Mouse (Mus musculus) retina, embryonic 14.5 days (tissue): ENCODE data around the gene Gan.

ENCODE experiments used
- DNase-seq: peaks from one replicate; pipeline ENCODE4 v3.0.0-alpha.2; 2015; ENCODE audit warnings: low spot score

Gene Gan

GRCm38 (mm10) chr8:117254496-117254895 lies 96.6 kb downstream of the Gan start:
- no peak for DNase-seq

- DNase-seq: peak; percentile 90
These were observed 98.5 kb downstream of the Gan start for GRCm38 (mm10) chr8:117256292-117256938.

DNA sequence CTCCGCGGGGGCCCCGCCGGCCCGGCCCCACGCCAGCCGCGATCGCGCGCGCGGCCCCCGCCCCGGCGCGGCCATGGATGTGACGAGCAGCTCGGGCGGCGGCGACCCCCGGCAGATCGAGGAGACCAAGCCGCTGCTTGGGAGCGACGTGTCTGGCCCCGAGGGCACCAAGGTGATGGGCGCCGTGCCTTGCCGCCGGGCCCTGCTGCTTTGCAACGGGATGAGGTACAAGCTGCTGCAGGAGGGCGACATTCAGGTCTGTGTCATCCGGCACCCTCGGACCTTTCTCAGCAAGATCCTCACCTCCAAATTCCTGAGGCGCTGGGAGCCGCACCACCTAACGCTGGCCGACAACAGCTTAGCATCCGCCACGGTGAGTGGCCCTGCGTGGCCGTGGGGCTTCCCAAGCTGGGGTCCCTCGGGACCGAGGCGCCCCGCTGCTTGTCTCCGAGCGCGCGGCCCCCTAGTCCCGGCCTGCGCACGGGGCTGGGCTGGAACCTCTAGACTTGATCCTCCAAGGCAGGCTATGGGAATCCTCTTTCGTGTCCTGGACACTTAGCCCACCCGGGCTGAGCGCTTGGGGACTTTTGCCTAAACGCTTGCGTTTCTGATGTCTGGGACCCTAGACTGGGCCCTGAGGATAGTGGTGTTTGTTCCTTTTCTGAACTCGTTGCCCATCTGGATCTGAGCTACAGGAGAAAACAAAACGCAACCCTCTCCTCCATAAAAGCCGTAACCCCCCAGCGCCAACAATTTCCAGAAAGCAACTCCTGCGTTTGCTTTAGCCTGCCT lies 99.3 kb downstream of the Gan start, which contains the start of gene Cmip:
TSS of gene Cmip (plus strand) at position 36 of the 792 bp plus-strand sequence.
- peak; percentile 54 for DNase-seq

GRCm38 (mm10) chr8:117257821-117258575 lies 100.1 kb downstream of the Gan start:
- DNase-seq: peak; percentile 63

DNA sequence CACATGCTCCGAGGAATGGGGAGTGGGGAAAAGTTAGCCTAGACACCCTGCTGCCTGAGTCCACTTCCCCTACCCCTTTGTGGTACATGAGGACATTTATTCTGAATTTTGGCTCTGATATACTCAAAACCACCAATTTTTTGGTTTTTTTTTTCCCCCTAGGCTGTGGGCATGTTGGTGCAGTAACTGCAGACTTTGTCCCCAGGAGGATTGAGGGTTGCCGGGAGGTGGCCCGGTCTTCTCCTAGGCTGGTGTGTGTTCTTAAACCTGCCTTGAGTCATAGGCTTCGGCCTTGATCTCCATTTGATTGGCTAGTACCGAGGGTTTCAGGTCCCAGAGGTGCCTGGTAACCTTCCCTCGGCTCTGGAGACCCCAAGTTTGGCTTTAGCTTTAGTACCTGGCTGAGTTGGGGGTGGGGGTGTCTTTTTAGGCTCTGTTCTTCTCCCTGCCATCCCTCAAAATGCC lies 100.7 kb downstream of the Gan start:
- no peak for DNase-seq

- no peak for DNase-seq
These were observed 101.6 kb downstream of the Gan start for GRCm38 (mm10) chr8:117259431-117260001.

DNA sequence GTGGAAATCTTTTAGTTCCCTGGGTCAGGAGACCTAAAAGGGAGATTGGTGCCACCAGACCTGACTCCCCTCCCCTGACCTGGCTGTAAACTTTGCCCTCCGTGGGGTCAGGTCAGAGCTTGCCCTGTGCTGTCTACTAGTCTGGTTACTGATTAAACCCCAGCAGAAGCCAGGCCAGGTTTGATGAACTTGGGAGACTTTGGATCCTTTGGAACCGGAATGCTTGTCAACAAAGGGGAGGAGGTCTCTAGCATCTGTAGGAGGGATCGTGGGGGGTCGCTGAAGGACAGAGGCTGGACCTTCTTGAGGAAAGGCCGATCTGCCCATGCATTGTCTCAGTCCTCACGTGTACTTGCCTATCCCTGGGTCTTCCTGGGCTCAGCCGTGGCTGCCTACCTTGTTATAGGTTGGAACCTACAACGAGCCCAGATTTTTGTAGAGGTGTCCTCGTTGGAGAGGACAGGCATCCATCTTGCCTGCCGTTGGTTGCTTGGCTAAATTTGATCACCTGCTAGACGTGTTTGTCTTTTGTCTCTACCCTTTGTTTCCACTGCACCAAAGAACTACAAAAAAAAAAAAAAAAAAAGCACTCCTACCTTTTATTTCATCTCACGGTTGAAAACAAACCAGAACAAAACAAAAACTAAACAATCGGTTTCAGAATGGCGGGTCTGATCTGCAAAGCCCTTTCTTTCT lies 102.4 kb downstream of the Gan start:
- DNase-seq: peak; percentile 37

DNA sequence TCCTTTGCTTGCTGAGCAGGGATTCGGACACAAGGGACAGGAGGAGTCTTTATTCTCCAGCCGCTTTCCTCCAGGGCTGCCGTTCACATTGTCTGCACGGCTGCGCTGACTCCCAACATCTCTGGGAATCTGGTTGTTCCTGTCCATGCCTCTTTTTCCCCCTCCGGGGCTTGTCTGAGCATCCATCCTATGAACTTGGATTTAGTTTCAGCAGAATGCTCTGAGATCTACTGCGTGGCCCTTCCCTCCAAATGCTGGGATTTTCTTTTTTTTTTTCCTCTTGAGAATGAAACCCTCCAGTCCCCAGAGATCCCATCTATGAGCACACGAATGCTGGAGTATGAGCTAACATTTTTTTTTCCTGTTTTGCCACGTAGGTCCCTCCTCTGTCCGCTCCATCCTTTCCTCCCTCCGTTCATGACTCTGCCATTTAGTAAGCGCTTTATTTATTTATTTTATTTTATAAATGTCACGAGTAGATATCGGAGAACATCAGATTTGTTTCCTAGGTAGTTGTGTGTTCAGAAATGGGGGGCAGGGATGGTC lies 103.1 kb downstream of the Gan start:
- no peak for DNase-seq

DNA sequence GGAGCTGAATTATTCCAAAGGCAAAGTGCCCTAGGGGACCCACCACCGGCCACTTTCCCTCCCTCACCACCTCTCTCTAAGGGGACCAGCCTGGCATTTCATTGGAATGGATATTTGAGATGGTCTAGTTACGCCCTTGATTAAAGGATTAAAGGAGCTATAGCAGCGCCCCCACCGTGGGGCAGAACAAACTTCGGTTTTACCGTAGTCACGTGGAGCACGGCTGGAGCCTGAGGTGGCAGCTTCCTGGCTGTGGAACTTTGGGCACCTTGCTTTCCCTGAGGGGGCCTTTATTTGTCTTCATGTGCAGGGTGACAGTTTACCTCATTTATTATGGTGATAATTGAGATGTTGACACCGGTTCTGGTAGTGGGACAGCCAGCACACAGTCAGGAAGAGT lies 103.8 kb downstream of the Gan start:
- DNase-seq: no peak

GRCm38 (mm10) chr8:117262685-117263084 lies 104.8 kb downstream of the Gan start:
- no peak for DNase-seq

GRCm38 (mm10) chr8:117263442-117263841 lies 105.5 kb downstream of the Gan start:
- no peak for DNase-seq

- no peak for DNase-seq
These were observed 107.1 kb downstream of the Gan start for GRCm38 (mm10) chr8:117265079-117265478.
